Mouse (Mus musculus): ENCODE measurements around the gene Plekhf1. TPM values are rescaled to one million over a fixed set of nuclear protein-coding genes. Genes with fewer than 3 reads are reported as not detected.

Plekhf1 gene
- total RNA-seq, 2 experiments from 2014 or later = 13.9 to 16.0 TPM

GRCm38 (mm10) chr7:38220866-38221265, 7.0 kb downstream of the Plekhf1 start:
- no peak for DNase-seq
- intact Hi-C loops (cut with DNase I) = no loop called here

- intact Hi-C loops (cut with DNase I) = no loop called here
- DNase-seq = no peak
Measured at GRCm38 (mm10) chr7:38219526-38219925, 8.3 kb downstream of the Plekhf1 start.

GRCm38 (mm10) chr7:38218631-38219367, 9.0 kb downstream of the Plekhf1 start:
- no peak for DNase-seq

GRCm38 (mm10) chr7:38217417-38218171, 10.2 kb downstream of the Plekhf1 start:
- intact Hi-C loops (cut with DNase I) = no loop called here
- DNase-seq = peak; percentile 89 to 93

More at GRCm38 (mm10) chr7:38218631-38219367, 9.0 kb downstream of the Plekhf1 start:
- intact Hi-C loops (cut with DNase I) = no loop called here

GRCm38 (mm10) chr7:38215697-38216096, 12.1 kb downstream of the Plekhf1 start:
- intact Hi-C loops (cut with DNase I) = no loop called here
- no peak for DNase-seq

- DNase-seq = no peak
- intact Hi-C loops (cut with DNase I) = no loop called here
Measured at GRCm38 (mm10) chr7:38215281-38215680, 12.5 kb downstream of the Plekhf1 start.

- no peak for DNase-seq
- intact Hi-C loops (cut with DNase I) = no loop called here
Measured at GRCm38 (mm10) chr7:38214473-38215214, 13.2 kb downstream of the Plekhf1 start.

GRCm38 (mm10) chr7:38212651-38213062, 15.2 kb downstream of the Plekhf1 start:
- no peak for DNase-seq
- intact Hi-C loops (cut with DNase I) = no loop called here

GRCm38 (mm10) chr7:38209478-38210152, 18.2 kb downstream of the Plekhf1 start:
- intact Hi-C loops (cut with DNase I) = no loop called here

GRCm38 (mm10) chr7:38208969-38209368, 18.8 kb downstream of the Plekhf1 start:
- intact Hi-C loops (cut with DNase I) = no loop called here
- no peak for DNase-seq

More at GRCm38 (mm10) chr7:38209478-38210152, 18.2 kb downstream of the Plekhf1 start:
- no peak for DNase-seq

- intact Hi-C loops (cut with DNase I) = no loop called here
- DNase-seq = no peak
Measured at GRCm38 (mm10) chr7:38206564-38206963, 21.3 kb downstream of the Plekhf1 start.

GRCm38 (mm10) chr7:38205801-38206200, 22.0 kb downstream of the Plekhf1 start:
- intact Hi-C loops (cut with DNase I) = no loop called here
- no peak for DNase-seq

- intact Hi-C loops (cut with DNase I) = no loop called here
- no peak for DNase-seq
Measured at GRCm38 (mm10) chr7:38204314-38204713, 23.5 kb downstream of the Plekhf1 start.

GRCm38 (mm10) chr7:38201290-38201658, 26.5 kb downstream of the Plekhf1 start:
- DNase-seq = no peak
- intact Hi-C loops (cut with DNase I) = loop anchor here (1.0 to 2.0 kb wide), 2 partner anchors 19 to 66 kb away; no protein-coding TSS in a partner anchor

GRCm38 (mm10) chr7:38200606-38201289, 27.1 kb downstream of the Plekhf1 start:
- intact Hi-C loops (cut with DNase I) = loop anchor here (1.0 to 2.0 kb wide), 2 partner anchors 18 to 66 kb away; no protein-coding TSS in a partner anchor
- DNase-seq = peak; percentile 91 to 94

GRCm38 (mm10) chr7:38199907-38200605, 27.8 kb downstream of the Plekhf1 start:
- DNase-seq = no peak
- intact Hi-C loops (cut with DNase I) = loop anchor here (2.0 kb wide), 1 partner anchor 67 kb away; no protein-coding TSS in a partner anchor

- intact Hi-C loops (cut with DNase I) = no loop called here
- no peak for DNase-seq
Measured at GRCm38 (mm10) chr7:38191571-38191970, 36.2 kb downstream of the Plekhf1 start.

GRCm38 (mm10) chr7:38191146-38191545, 36.7 kb downstream of the Plekhf1 start:
- no peak for DNase-seq
- intact Hi-C loops (cut with DNase I) = no loop called here
